Comparison of ENCODE assay signal across 27 mouse cellular contexts in the genomic region with DNA sequence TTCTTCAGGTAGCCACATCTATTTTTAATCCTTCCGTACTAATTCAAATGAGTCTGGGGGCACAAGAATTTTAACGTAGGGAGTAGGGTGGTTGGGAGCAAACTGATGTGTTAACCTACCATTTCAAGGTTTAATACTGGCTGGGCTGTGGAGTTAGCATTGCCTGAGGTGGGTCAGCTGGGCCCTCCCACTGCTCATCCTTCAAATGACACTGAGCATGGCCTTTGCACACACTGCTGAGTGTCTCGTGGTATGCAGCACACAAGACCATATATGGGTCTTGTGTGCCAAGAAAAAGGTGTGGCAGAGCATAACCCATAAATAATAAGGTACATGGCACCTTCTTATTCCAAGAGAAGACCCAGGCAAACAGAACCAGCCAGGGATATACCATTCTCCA. TPM values are rescaled to one million over a fixed set of nuclear protein-coding genes. Genes with fewer than 3 reads are reported as not detected.
DNase-seq lines count a peak whose midpoint lies in the region; ATAC-seq and TF ChIP-seq lines count a peak whose summit lies in the region.
"Had no signal": no experiment of that assay in that cellular context is flagged by ENCODE, and none has a peak within 500 bp of the region (broad histone marks: within the 10 kb centered on the region; RNA-seq: fewer than 3 reads in every experiment).

No protein-coding gene starts in this region.

- ATAC-seq in kidney, embryonic 15.5 days (replicated peaks; ENCODE audit: low FRiP score) = no peak
- ATAC-seq: activated CD4-positive, CD25-positive, alpha-beta regulatory T cell, adult 4 months; CD4-positive, CD25-positive, alpha-beta regulatory T cell, adult 4 months; Patski had no signal

- 75% methylated on average over 3 of the region's 3 CpGs for WGBS in kidney, embryonic 15.5 days

- peak overlapping the region; percentile 47 for H3K27ac ChIP-seq in ES-Bruce4 (ENCODE audit: insufficient read depth, low read length)
- H3K27ac ChIP-seq in kidney, embryonic 15.5 days = no peak overlapping the region

- DNase-seq in heart, adult 11 months = peak; percentile 56
- no peak for DNase-seq in heart, postnatal 36 days
- DNase-seq in ES-CJ7 (ENCODE audit: low read depth, low spot score) (peak; percentile 66), R1 (ENCODE audit: low read depth, low spot score) (peak; percentile 37)
- DNase-seq in kidney, postnatal 36 days = no peak
- no peak for DNase-seq in spleen, adult 18-20 months
- DNase-seq: adrenal gland, adult 2 months; adrenal gland, adult 8-10 months; adrenal gland, postnatal 10 days; adrenal gland, postnatal 14 days; adrenal gland, postnatal 25 days; adrenal gland, postnatal 36 days; B cell, adult 2 months; cerebellum, adult 11 months; cerebellum, adult 11-12 months; cerebellum, adult 18-20 months; cerebellum, adult 2 months; cerebellum, adult 8-10 months had no signal

- H3K9me3 ChIP-seq in ES-Bruce4 (replicated peaks; ENCODE audit: control insufficient read depth, insufficient read depth, low read length, poor library complexity, severe bottlenecking) = no peaks in the 10 kb centered on the region
- no peaks in the 10 kb centered on the region for H3K9me3 ChIP-seq in kidney, embryonic 15.5 days (replicated peaks)
- H3K9me3 ChIP-seq: G1E had no signal

- no peak overlapping the region for H3K4me2 ChIP-seq in kidney, embryonic 15.5 days

- intact Hi-C loops in heart, postnatal 36 days (cut with DNase I) = no loop called here

- peaks cover 6% of the 10 kb centered on the region for H3K4me1 ChIP-seq in ES-Bruce4 (ENCODE audit: control insufficient read depth, insufficient read depth, low read length)
- H3K4me1 ChIP-seq in kidney, embryonic 15.5 days = peaks cover 14% of the 10 kb centered on the region

- H3K4me3 ChIP-seq in ES-Bruce4 (ENCODE audit: low read depth, low read length) = no peak overlapping the region
- H3K4me3 ChIP-seq in kidney, embryonic 15.5 days (replicated peaks) = no peak overlapping the region

- TF ChIP-seq CTCF in ES-Bruce4 (IDR thresholded peaks at IDR 0.05; ENCODE audit: low read depth, low read length) = no peak

- no peaks in the 10 kb centered on the region for H3K27me3 ChIP-seq in ES-Bruce4 (ENCODE audit: control insufficient read depth, insufficient read depth, low read length, poor library complexity, severe bottlenecking)
- no peaks in the 10 kb centered on the region for H3K27me3 ChIP-seq in kidney, embryonic 15.5 days
- H3K27me3 ChIP-seq: CH12.LX had no signal

- TF ChIP-seq EP300 in ES-Bruce4 (IDR thresholded peaks at IDR 0.05; ENCODE audit: insufficient read depth, low read depth, low read length) = peak; percentile 59; the same call in 1 of the 2 replicates

- TF ChIP-seq POLR2A in ES-Bruce4 (IDR thresholded peaks at IDR 0.05; ENCODE audit: insufficient read depth, low read length) = no peak

- H3K9ac ChIP-seq in ES-Bruce4 (ENCODE audit: low read depth, poor library complexity, severe bottlenecking) = no peak overlapping the region
- H3K9ac ChIP-seq in kidney, embryonic 15.5 days = no peak overlapping the region

- peaks cover 7% of the 10 kb centered on the region; the same call in 1 of the 2 replicates for H3K36me3 ChIP-seq in ES-Bruce4 (ENCODE audit: control insufficient read depth, insufficient read depth, low read length, poor library complexity, severe bottlenecking)
- no peaks in the 10 kb centered on the region for H3K36me3 ChIP-seq in kidney, embryonic 15.5 days
- H3K36me3 ChIP-seq: G1E had no signal

RNA-seq across cellular contexts. Expression of a gene that starts 6.7 kb away (rescaled TPM):
- under 1 TPM; 0.44 to 0.49 TPM for total RNA-seq in heart, postnatal 36 days (2021)
- 0.35 and 0.61 TPM in 2 replicates for polyA plus RNA-seq in ES-Bruce4 (2011; ENCODE audit: insufficient read depth, insufficient read length, low read depth, missing spikeins)
- 0.10 and 0.13 TPM in 2 replicates for polyA plus RNA-seq in kidney, embryonic 15.5 days (2015; fragmentation: Nextera tagmentation; extraction: Ambion mirVana)
- total RNA-seq: adrenal gland, postnatal 25 days; CH12.LX; MEL had no signal
- polyA plus RNA-seq: C2C12; CD4-positive, CD25-positive, alpha-beta regulatory T cell, adult 4 months; Patski had no signal

RNA-seq across cellular contexts. Expression of a gene that starts 31.0 kb away (rescaled TPM):
- total RNA-seq in heart, postnatal 36 days (2021) = 100 to 1,000 TPM; 846 to 857 TPM
- 106 and 110 TPM in 2 replicates for polyA plus RNA-seq in ES-Bruce4 (2011; ENCODE audit: insufficient read depth, insufficient read length, low read depth, missing spikeins)
- 156 and 159 TPM in 2 replicates for polyA plus RNA-seq in kidney, embryonic 15.5 days (2015; fragmentation: Nextera tagmentation; extraction: Ambion mirVana)

RNA-seq across cellular contexts. Expression of a gene that starts 31.0 kb away (rescaled TPM):
- total RNA-seq in heart, postnatal 36 days (2021) = 100 to 1,000 TPM; 413 to 418 TPM
- 2,024 and 2,095 TPM in 2 replicates for polyA plus RNA-seq in ES-Bruce4 (2011; ENCODE audit: insufficient read depth, insufficient read length, low read depth, missing spikeins)
- 542 and 580 TPM in 2 replicates for polyA plus RNA-seq in kidney, embryonic 15.5 days (2015; fragmentation: Nextera tagmentation; extraction: Ambion mirVana)

Comparison
In these comparisons a context has a peak if more than half of its experiments do, and no peak if none do; other contexts are left out.
1. DNase-seq: peak in heart, adult 11 months (single experiment), ES-CJ7 (single experiment) and R1 (single experiment); none in heart, postnatal 36 days (0 of 2), kidney, postnatal 36 days (0 of 2) and spleen, adult 18-20 months (0 of 2).